Mouse (Mus musculus) yolk sac, embryonic 10.5 days (tissue): ENCODE measurements around the gene Abcd4.

Source experiments
- DNase-seq: peaks from one replicate; pipeline ENCODE4 v3.0.0-alpha.2; 2017; ENCODE audit warnings: low spot score

Gene Abcd4

DNA sequence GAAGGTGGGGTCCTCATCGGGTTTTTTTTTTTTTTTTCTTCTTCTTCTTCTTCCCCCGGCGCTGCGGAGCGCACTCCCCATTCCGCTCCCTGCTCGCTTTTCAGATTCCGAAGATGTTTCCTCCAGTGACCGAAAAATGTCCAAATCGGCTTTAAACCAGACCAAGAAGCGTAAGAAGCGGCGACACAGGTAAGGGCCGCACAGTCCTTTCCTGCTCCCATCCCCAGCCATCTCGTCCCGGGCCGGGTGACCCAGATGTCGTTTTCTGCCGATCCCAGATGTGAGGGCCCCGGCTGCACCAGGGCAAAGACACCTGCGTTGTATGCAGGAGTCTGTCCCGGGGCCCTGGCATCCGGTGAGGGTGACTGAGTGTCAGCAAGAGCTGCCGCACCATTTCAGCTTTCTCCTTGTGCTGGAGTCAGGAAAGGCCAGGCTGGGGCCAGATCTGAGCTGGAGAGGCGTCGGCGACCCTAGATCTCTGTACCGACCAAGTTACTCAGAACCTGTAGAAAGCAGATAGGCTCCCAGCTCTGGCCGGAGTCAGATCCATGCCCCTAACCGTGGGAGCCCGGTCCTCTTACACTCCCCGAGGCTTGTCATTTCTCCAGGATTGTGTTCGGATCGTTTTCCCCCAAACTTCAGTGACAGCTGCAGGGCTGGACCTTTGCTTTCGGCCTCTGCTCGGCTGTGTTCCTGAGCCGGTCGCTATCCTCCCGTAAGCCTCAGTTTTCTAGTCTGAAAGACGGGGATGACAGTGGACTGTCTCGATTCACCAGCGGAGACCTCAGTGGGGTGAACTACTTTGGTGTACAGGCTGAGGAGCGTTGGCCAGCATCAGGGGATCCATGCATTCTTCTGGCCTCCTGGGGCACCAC is 45.5 kb downstream of the Abcd4 start:
- DNase-seq: no peak

DNA sequence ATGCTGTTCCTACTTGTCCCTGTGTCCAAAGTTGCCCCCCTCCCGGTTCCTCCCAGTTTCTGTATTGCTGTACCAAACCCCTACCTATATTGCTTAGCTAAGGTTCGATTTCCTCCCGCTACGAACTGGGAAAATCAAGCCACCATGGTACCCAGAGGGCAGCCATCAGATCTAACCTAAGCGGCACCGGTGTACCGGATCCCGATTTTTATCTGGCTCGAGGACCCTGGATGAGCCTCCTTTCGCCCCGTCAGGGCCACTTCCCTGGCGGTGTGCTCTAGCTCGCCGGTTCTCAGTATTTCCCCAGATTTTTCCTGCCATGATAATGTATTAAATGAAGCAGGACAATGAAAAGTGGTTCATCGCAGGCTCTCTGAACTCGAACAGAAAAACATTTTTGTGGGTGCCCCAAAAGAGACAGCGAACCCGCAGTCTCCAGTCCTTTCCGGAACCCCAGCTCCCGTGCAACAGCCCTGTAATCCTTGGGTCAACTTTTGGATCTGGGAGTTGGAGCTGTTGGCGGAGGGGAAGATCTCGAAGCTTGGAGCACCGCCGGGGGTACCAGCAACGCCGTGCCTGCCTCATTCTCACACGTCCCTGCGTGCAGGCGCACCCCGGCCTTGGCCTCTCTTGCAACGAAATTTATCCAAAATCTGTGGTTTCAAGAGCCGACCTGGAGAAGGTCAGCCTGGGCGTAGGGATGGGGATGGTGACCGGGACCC is 46.4 kb downstream of the Abcd4 start:
- no peak for DNase-seq

DNA sequence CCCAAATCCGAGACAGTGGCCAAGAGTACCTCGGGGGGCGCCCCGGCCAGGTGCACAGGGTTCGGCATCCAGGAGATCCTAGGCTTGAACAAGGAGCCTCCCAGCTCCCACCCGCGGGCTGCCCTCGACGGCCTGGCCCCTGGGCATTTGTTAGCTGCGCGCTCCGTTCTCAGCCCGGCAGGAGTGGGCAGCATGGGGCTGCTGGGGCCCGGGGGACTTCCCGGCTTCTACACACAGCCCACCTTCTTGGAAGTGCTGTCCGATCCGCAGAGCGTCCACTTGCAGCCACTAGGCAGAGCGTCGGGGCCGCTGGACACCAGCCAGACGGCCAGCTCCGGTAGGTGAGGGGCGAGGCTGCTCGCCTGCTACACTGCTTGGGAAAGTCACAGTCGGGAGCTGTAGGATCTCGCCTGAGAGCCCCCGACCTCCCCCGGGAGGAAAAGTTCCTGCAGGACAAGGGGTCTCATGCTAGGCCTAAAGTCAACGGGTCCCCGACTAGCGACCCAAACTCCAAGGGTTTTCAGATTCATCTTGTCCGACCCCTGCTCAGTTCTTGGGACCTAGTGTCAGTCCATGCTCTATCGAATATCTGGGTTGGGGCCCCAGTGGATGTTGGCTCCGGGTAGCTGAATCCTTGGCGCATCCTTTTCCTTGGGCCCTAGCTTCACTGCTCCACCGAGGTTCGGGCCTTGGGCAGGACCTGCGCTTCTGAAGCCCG is 47.1 kb downstream of the Abcd4 start:
- no peak for DNase-seq

DNA sequence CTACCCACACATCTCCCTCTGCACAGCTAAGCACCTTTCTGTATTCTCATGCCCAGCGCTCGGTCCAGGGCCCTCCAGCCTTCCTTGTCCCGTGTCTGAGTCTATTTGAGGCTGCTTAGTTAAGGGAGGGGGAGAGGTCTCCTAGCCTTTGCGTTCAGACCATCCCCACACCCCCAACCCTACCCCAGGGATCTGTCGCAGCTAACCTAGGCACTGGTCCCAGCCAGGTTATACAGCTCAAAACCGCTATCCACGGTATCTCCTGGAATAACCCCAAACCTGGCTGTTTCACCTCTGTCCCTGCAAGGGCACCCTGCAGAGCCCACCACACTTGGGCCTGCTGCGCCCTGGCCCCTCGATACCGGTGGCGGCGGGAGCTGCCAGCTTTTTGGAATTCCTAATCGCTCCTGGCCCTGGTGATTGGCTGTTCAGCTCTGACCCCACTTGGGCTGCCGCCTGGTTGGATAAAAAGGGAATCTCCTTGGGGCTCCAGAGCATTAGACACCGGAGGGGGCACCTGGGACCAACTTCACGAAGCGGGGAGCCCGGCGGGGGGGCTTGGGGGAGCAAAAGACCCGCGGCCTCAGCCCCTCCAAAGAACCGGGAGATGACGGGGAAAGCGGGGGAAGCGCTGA is 47.8 kb downstream of the Abcd4 start, which contains the start of gene Vsx2:
Gene Vsx2, plus strand, starts transcription at position 427 of the 635 bp plus-strand sequence.
- DNase-seq: no peak

DNA sequence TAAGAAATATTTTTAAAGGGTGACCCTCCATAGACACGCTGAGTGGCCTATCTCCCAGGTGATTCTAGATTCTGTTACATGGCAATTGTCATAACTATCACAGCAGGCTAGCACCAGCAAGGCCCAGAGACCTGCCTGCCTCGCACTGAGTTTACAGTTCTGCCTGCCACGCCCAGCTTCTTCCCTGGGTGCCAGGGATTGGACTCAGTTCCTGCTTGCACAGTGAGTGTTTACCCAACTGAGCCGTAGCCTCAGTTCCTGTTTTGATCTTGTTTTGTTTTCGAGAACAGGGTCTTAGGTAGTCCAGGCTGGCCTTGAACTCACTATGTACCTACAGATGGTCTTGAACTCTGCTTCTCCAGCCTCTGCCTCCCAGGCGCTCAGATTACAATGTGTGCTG is 49.6 kb downstream of the Abcd4 start:
- DNase-seq: no peak

- DNase-seq: no peak
Measured at GRCm38 (mm10) chr12:84562558-84562957, 54.7 kb downstream of the Abcd4 start.

- DNase-seq: no peak
Measured at GRCm38 (mm10) chr12:84555218-84555617, 62.0 kb downstream of the Abcd4 start.
